Mouse (Mus musculus) adrenal gland, adult 8-10 months (tissue): Measurements from ENCODE around the gene Ptk7. TPM values are rescaled to one million over a fixed set of nuclear protein-coding genes. Genes with fewer than 3 reads are reported as not detected.

Source experiments
- DNase-seq: peaks from one replicate; pipeline ENCODE4 v3.0.0; 2022
- total RNA-seq, 4 experiments: library from RNA; stranded (reverse); gene quantifications; 2 replicates each; pipeline ENCODE4 v1.2.4; 2022

Ptk7 gene
- total RNA-seq, 4 experiments from 2014 or later, result 8.7 to 11.2 (median 9.9) TPM

DNA sequence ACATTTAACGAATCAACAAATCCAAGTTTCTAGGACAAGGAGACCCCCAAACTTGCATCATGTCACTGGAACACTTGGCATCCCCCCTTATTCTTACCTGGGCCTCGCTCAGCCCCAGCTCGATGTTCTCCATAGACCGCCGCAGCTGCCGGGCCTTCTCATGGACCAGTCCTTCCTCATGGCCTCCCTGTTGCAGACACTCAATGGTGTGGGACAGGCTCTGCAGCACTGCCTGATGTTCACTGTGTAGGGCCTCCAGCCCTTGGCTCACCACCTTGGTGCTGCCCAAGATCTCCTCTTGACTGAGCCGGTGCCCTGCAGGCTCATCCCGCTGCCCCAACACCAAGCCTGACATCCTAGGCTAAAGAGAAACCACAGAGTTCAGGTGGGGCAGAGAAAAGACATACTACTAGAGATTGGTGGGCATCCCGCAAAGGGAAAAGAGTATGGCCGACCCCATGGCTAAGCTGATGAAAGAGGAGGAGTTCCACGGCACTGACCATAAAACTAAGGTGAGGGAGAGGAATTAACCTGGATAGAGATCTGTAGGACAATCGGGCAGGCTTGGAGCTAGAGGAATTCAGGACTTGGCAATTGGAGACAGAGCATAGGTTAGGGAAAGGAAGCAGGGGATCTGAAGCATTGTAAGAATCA is 15.0 kb upstream of the Ptk7 start:
- no peak for DNase-seq

GRCm38 (mm10) chr17:46642060-46642459 is 12.8 kb upstream of the Ptk7 start:
- no peak for DNase-seq

GRCm38 (mm10) chr17:46639929-46640328 is 10.6 kb upstream of the Ptk7 start:
- DNase-seq, result no peak

- no peak for DNase-seq
Measured at GRCm38 (mm10) chr17:46636831-46637523, 7.7 kb upstream of the Ptk7 start.

DNA sequence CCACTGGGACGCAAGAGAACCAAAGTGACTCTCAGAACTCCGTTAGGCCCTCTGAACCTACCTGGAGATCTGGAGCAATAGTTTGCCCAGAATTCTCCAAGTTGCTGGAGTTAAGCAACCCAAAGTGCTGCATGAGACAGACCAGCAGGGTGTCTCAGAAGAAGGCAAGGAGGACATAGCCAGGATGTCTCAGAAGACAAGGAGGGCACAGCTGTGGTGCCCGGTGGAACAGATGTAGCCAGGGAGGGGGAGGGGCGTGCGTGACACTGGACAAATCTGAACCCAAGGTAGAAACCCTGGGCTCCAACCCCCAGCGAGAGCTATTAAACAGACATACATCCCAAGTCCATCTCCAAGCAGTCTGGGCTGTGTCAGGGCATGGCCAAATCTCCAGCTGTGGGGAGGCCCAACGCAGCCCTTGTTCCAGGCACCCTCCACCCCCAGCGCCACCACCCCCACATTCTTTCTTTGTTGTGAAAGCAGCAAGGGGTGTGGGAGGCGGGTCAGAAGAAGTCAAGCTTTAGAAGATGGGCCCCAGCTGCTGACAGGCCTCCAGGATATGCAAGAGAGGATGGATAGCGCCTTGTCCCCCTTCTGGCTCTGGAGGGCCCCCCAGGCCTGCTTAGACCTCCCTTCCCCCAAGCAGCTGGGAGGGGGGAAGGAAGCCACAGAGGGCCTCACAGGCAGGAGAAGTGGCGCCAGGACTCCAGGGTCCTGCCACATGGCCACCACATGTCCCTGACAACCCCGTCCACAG is 559 bp upstream of the Ptk7 start:
- no peak for DNase-seq

DNA sequence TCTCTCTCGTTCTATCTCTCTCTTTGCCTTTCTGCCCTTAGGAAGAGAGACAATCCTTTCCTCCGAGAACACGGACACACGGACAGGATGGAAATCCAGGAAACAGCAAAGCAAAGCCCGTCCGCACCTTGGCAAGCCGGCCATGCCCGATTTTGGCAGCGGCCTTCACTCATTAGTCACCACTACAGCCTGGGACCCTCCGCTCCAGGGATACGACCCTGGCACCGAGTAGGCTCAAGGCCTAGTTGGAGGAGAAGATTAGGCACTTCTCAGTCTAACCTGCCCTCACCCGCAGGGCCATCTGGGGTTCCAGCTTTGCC is 873 bp downstream of the Ptk7 start:
- no peak for DNase-seq

DNA sequence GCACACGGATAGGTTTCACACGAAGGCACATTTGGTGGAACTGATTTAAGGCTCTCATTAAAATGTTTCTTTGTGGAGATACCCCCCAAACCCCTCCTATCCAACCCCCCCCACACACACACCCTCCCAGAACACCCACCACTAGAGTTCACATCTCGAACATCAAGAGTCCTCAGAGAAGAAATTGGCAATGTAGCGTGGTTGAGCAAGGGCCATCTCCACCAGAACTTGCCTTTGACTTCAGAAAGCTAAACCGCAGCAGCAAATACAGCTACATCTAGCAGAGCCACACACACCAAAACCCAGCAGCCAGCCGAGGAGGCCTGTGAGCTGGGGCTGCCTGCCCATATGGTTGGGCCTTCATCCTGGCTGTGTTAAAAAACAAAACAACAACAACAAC is 1.9 kb downstream of the Ptk7 start:
- DNase-seq, result no peak

GRCm38 (mm10) chr17:46624598-46624997 is 4.7 kb downstream of the Ptk7 start:
- DNase-seq, result no peak

DNA sequence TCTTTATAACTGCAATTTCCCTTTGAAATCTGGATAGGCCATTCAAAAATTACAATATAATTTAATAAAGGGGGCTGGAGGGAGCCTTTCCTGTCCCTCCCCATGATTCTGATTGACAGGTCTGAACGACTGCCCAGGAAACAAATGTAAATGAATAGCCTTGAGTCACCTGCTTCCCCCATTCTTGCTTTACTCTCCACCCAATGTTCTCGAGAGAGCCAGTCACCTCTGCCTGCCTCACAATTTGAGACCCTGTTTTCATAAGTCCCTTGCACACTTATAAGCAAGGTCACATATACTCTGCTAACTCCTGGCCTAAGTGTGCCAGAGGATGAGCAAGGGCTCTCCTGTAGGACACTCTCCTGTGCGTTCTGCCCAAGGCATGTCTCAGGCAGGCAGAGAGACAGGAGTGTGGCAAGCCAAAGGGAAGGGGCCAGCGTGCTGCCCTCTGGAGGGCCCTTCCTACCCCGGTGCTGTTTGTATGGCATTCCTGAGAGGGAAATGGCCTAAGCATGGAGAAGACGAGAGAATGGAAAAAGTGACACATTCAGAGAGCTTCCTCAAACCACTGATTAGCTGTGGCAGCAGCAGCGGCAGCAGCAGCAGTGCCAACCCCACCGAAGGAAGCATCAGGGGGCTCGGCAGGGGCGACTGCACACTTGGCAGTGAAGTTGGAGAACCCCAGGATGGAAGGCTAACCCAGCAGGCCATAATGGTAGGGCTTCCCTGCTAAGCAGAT is 5.3 kb downstream of the Ptk7 start:
- DNase-seq, result no peak

DNA sequence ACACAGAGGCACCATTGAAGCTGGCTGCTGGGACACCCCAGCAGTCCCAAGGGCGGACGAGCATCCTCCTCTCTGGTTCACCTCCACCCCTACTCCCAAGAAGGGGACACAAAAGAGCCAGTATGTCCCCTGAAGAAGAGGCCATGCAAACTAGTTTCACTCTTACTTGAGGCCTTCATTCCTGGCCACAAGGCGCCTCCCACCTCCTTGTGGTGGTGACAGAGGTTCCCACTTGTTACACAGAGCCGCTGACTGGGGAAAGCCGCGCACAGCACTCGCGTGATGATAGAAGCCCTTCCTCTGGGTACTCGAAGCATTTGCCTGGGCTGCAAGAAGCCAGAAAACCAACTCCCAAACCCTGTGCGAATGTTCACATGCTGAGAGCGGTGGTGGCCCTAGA is 7.0 kb downstream of the Ptk7 start:
- no peak for DNase-seq

DNA sequence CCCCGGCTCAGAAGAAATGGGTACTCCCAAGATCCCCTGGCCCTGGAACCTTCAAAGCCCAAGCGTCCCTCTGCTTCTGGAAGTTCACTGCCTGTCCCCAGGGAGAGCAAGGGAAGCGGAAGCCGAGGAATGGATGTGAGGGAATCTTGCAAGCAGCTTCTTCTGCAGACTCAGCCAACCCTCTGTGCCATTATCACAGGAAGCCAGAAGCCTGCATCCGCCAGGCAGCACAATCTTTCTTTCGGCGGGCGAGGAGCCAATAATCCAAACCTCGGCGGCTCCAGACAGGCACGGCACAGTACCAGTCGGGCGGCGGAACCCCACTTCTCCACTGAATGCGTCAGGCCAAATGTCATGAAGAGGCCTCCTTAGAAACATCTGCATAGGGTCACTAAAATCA is 8.0 kb downstream of the Ptk7 start:
- DNase-seq, result no peak

DNA sequence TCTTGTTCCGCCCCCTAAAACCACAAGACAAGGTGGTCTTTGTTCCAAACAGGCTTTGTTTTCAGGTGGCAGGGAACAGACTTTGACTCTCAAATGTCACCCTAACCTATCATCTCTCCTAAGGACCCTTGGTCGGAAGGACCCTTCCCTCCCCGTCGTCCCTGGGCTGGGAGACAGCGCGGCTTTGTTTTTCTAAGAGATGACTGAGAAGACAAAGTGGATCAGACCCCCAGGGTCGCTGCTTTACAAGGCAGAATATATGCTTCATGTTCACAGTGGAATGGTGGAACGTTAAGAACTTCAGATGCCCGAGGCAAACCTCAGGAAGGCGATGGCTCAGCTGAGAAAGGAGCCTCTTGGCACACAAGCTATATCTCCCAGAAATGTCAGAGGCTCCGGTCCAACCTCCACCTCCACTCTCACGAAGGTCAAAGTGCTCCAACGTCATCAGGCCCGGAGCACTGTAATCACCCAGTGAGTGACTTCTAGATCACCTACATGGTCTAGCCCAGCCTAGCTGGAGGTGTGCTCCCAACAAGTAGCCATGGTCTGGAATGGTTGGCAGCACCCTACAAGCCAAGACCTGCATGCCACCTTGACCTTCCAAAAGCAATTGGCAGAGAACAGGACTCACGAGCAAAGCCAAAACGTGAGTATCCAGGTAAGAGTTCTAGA is 9.5 kb downstream of the Ptk7 start:
- DNase-seq, result no peak

DNA sequence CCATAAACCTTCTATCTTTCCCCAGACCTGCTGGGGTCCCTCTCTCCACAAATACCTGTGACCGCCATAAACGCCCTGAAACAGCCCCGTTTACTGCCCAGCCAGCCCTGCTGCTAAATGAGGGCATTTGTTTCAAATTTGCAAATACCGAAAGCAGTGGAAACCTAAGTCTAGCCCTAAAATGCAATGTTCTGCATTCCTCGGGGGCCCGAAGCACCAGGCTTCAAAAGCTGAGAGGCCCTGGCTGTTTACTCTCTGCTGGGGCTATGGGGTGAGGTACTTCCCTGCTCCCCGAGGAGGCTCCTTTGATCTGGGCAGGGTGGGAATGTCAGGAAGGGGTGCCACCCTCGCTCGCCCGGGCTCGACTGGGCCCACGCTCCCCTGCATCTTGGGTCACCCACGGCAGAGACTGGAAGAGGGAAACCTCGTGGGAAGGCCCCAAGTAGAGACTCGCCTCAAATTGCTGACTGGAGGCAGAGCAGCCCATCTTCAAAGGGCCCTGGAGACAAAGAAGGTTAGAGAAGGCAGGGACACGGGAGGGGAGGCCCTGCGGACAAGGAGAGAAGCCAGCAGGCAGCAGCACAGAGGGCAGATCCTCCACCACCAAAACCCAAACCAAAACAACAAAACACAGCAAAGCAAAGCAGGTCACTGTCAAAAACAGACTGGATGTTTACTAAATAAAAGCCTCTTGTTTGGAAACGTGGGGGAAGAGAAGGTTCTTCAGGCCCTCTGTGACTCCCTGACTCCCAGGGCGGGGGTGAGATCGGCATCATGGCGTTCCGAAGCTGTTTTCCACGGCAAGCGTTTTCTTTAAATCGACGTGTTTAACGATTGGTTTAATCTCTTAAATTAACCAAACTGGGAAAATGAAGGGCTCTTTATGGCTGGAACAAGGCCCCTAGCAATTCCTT is 10.3 kb downstream of the Ptk7 start:
- no peak for DNase-seq

DNA sequence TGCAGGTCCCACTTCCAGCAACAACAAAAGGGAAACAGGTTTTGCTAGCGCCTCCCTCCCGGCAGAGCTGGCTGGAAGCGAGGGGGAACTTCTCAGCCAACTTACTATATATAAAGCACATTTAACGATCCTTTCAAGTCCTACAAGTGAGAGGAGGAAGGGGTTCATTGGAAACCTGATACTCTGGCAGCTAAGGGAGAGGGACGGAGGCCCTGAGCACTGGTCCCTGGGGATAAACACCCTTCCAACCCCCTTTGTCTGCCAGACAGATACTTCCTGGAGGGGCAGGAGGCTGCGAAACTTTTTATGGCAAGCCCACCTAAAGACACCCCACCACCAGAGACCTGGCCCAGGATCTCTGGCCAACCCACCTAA is 10.9 kb downstream of the Ptk7 start:
- DNase-seq, result no peak

DNA sequence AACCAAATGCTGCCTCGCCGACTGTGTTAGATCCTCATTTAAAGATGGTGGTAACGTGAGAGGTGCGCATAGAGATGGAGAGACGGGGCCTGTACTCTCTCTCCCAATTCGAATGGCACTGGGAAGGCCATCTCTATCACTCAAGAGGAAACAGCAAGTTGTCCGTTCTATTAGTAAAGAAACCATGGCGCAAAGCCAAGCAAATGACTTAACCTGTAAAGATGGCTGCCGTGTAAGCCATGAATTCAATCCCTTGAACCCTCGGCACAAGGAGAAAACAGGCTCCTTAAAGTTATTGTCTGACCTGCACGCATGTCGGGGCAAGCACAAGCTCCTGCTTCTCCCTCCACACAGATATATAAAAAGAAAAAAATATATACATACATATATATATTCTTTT is 11.5 kb downstream of the Ptk7 start:
- no peak for DNase-seq

DNA sequence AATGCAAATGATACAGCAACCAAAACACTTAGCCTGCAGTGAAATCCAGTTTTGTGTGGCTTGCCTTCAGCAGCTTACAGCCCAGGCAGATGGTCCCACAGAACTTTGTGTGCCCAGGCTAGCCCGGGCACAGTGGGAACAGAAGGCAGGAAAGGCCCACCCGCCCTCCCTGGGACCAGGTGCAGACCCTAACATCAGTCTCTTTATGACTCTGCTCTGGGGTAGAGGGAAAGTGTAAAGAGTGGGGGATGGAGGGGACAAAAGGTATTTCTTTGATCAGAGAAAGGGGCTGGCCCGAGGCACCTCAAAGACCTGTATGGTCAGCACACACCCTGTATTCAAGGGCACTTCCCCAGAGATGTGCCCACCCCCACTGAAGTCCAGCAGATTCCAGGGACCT is 16.1 kb downstream of the Ptk7 start:
- no peak for DNase-seq

- no peak for DNase-seq
Measured at GRCm38 (mm10) chr17:46612820-46613219, 16.5 kb downstream of the Ptk7 start.

DNA sequence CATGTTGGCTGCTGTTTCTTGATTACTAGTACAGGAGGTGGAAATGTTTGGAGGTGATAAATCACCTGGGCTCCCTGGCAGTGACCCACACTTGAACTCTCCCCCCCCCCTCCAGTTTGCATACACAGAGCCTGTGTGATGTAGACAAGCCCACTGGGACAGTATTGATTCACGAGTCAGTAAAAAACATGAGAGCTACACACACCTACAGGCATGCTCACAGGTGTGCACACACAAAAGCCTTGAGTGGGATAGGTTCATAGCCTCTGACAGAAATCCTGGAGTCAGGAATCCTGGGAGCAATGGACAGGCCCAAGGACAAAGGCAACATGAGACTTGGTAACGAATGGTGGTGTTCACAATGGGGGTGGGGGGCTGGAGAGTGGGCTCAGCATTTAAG is 17.1 kb downstream of the Ptk7 start:
- DNase-seq, result no peak

DNA sequence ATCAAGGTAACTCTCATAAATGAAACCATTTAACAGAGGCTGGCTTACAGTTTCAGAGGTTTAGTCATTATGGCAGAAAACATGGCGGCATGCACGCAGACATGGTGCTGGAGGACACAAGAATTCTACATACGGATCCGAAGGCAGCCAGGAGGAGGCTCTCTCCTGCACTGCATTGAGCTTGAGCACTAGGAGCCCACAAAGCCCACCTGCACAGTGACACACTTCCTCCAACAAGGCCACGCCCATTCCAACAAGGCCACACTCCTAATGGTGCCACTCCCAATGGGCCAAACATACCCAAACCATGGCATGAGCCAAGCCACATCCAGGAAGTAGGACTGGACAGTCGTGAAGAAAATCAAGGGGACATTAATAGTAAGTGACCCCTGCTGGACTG is 18.0 kb downstream of the Ptk7 start:
- DNase-seq, result no peak

GRCm38 (mm10) chr17:46609721-46610514 is 19.4 kb downstream of the Ptk7 start:
- no peak for DNase-seq

- DNase-seq, result no peak
Measured at GRCm38 (mm10) chr17:46605987-46606386, 23.3 kb downstream of the Ptk7 start.
